In the genomic region with DNA sequence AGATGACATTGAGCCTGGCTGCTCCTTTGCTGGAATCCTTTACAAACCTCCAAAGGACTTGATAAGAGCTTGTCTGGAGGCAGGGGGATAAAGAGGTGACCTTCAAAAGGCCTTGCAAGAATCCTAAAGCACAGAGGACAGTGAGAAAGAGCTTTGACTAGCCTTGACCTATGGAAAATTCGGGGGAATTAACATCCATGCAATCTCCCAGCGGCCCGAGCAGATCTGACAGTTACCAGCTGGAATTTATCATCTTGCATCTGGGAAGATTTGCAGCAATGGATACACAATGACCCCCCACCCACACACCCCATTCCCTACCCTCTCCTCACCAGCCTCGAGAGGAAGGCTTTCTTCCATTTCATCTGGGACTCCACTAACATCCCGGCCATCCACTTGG, we compare ENCODE assay signal across 14 mouse cellular contexts. TPM values are rescaled to one million over a fixed set of nuclear protein-coding genes. Genes with fewer than 3 reads are reported as not detected.
A peak's percentile ranks its signal among the peaks of the same experiment; 100 is the strongest.
DNase-seq lines count a peak whose midpoint lies in the region; ATAC-seq and TF ChIP-seq lines count a peak whose summit lies in the region.
"Had no signal": no experiment of that assay in that cellular context is flagged by ENCODE, and none has a peak within 500 bp of the region (broad histone marks: within the 10 kb centered on the region; RNA-seq: fewer than 3 reads in every experiment).

No protein-coding gene starts in this region.

- TF ChIP-seq CTCF in lung, embryonic 14.5 days (IDR thresholded peaks at IDR 0.05; ENCODE audit: low read depth): no peak

- peak overlapping the region; percentile 68 for H3K27ac ChIP-seq in heart, embryonic 12.5 days (ENCODE audit: poor library complexity, severe bottlenecking)
- H3K27ac ChIP-seq in lung, embryonic 14.5 days (ENCODE audit: low read depth): peak overlapping the region; percentile 82
- H3K27ac ChIP-seq in heart, embryonic 15.5 days: peak overlapping the region; percentile 59
- H3K27ac ChIP-seq in neural tube, embryonic 13.5 days (replicated peaks): peak overlapping the region; percentile 28; the same call in 1 of the 2 replicates
- H3K27ac ChIP-seq: forebrain, embryonic 15.5 days; layer of hippocampus, adult 2 months; limb, embryonic 12.5 days had no signal

- DNase-seq in heart, adult 9 months (ENCODE audit: low spot score in 2 of 2): no peak
- DNase-seq in lung, embryonic 14.5 days: peak; percentile 88
- no peak for DNase-seq in lung, postnatal 25 days (ENCODE audit: low spot score)
- no peak for DNase-seq in frontal cortex, postnatal 36 days (ENCODE audit: low spot score in 2 of 2)
- DNase-seq in cerebellum, adult 9-10 months: no peak
- DNase-seq: adrenal gland, adult 8-10 months; embryo, embryonic 11 days had no signal

- H3K4me2 ChIP-seq in heart, embryonic 12.5 days: 0 out of 2 replicates have a peak overlapping the region, but pooled peaks have one; percentile 2
- H3K4me2 ChIP-seq in lung, embryonic 14.5 days: peak overlapping the region; percentile 52
- peak overlapping the region; percentile 24 for H3K4me2 ChIP-seq in heart, embryonic 15.5 days
- H3K4me2 ChIP-seq in neural tube, embryonic 13.5 days: no peak overlapping the region
- H3K4me2 ChIP-seq: forebrain, embryonic 15.5 days; limb, embryonic 12.5 days had no signal

- no peak overlapping the region for H3K4me3 ChIP-seq in heart, embryonic 12.5 days
- peak overlapping the region; percentile 22 for H3K4me3 ChIP-seq in lung, embryonic 14.5 days (ENCODE audit: low read depth, low read length)
- no peak overlapping the region for H3K4me3 ChIP-seq in heart, embryonic 15.5 days
- H3K4me3 ChIP-seq in neural tube, embryonic 13.5 days: no peak overlapping the region
- H3K4me3 ChIP-seq: forebrain, embryonic 15.5 days; layer of hippocampus, adult 2 months; limb, embryonic 12.5 days had no signal

- no peak for ATAC-seq in heart, embryonic 12.5 days (ENCODE audit: insufficient number of reproducible peaks, low FRiP score)
- ATAC-seq in lung, embryonic 14.5 days (ENCODE audit: insufficient read depth): peak; percentile 36; the same call in 1 of the 2 replicates
- ATAC-seq in heart, embryonic 15.5 days (replicated peaks; ENCODE audit: insufficient number of reproducible peaks, insufficient read depth, low FRiP score, low read depth): no peak
- no peak for ATAC-seq in neural tube, embryonic 13.5 days (ENCODE audit: low read depth)
- ATAC-seq: forebrain, embryonic 15.5 days; Patski had no signal

- WGBS in heart, embryonic 12.5 days: 40% methylated on average over 5 of the region's 5 CpGs
- WGBS in lung, embryonic 14.5 days: 17% methylated on average over 5 of the region's 5 CpGs
- WGBS in heart, embryonic 15.5 days: 33% methylated on average over 5 of the region's 5 CpGs
- 49% methylated on average over 5 of the region's 5 CpGs for WGBS in neural tube, embryonic 13.5 days

- H3K36me3 ChIP-seq in heart, embryonic 12.5 days: peaks cover 15% of the 10 kb centered on the region
- no peaks in the 10 kb centered on the region for H3K36me3 ChIP-seq in lung, embryonic 14.5 days (ENCODE audit: insufficient read depth)
- H3K36me3 ChIP-seq in heart, embryonic 15.5 days: no peaks in the 10 kb centered on the region; the same call in 1 of the 2 replicates
- H3K36me3 ChIP-seq in neural tube, embryonic 13.5 days: peaks cover 13% of the 10 kb centered on the region
- H3K36me3 ChIP-seq: forebrain, embryonic 15.5 days; limb, embryonic 12.5 days had no signal

- H3K9ac ChIP-seq in heart, embryonic 12.5 days: peak overlapping the region; percentile 23; the same call in 1 of the 2 replicates
- H3K9ac ChIP-seq in lung, embryonic 14.5 days: no peak overlapping the region
- peak overlapping the region; percentile 21; the same call in 1 of the 2 replicates for H3K9ac ChIP-seq in heart, embryonic 15.5 days
- H3K9ac ChIP-seq in neural tube, embryonic 13.5 days: no peak overlapping the region
- H3K9ac ChIP-seq: forebrain, embryonic 15.5 days; limb, embryonic 12.5 days had no signal

- no peaks in the 10 kb centered on the region for H3K27me3 ChIP-seq in heart, embryonic 12.5 days (replicated peaks)
- H3K27me3 ChIP-seq in lung, embryonic 14.5 days (ENCODE audit: insufficient read depth, low read length): no peaks in the 10 kb centered on the region
- no peaks in the 10 kb centered on the region for H3K27me3 ChIP-seq in heart, embryonic 15.5 days
- no peaks in the 10 kb centered on the region for H3K27me3 ChIP-seq in neural tube, embryonic 13.5 days
- H3K27me3 ChIP-seq: forebrain, embryonic 15.5 days; Patski had no signal

- H3K4me1 ChIP-seq in heart, embryonic 12.5 days (replicated peaks): peaks cover 73% of the 10 kb centered on the region
- peaks cover 39% of the 10 kb centered on the region for H3K4me1 ChIP-seq in lung, embryonic 14.5 days (ENCODE audit: insufficient read depth)
- H3K4me1 ChIP-seq in heart, embryonic 15.5 days (replicated peaks): peaks cover 68% of the 10 kb centered on the region
- peaks cover 75% of the 10 kb centered on the region for H3K4me1 ChIP-seq in neural tube, embryonic 13.5 days (replicated peaks)

- H3K9me3 ChIP-seq in heart, embryonic 12.5 days (replicated peaks): no peaks in the 10 kb centered on the region
- H3K9me3 ChIP-seq in lung, embryonic 14.5 days (ENCODE audit: low read depth, low read length): no peaks in the 10 kb centered on the region
- H3K9me3 ChIP-seq in heart, embryonic 15.5 days (replicated peaks): no peaks in the 10 kb centered on the region
- no peaks in the 10 kb centered on the region for H3K9me3 ChIP-seq in neural tube, embryonic 13.5 days
- H3K9me3 ChIP-seq: forebrain, embryonic 15.5 days; limb, embryonic 12.5 days had no signal

RNA-seq across cellular contexts. Expression of gene Golt1a, which starts 53.8 kb away (rescaled TPM):
- polyA plus RNA-seq in heart, embryonic 12.5 days (2016; fragmentation: Nextera tagmentation; extraction: Ambion mirVana): not detected in 2 replicates
- polyA plus RNA-seq in lung, embryonic 14.5 days (2014; fragmentation: Nextera tagmentation; extraction: Ambion mirVana): 0.55 and 1.1 TPM in 2 replicates
- 0.42 TPM in 1 of 2 replicates, not detected in the other for polyA plus RNA-seq in heart, embryonic 15.5 days (2015; fragmentation: Nextera tagmentation; extraction: Ambion mirVana)
- not detected in 2 replicates for polyA plus RNA-seq in neural tube, embryonic 13.5 days (2015; fragmentation: Nextera tagmentation; extraction: Ambion mirVana)
- polyA plus RNA-seq: limb, embryonic 12.5 days had no signal

Comparison
In these comparisons a context has a peak if more than half of its experiments do, and no peak if none do; other contexts are left out.
1. H3K27ac ChIP-seq: peak in every context shown above with its lines; median percentile 82 in lung, embryonic 14.5 days; 68 in heart, embryonic 12.5 days; 59 in heart, embryonic 15.5 days; 28 in neural tube, embryonic 13.5 days.
2. H3K9ac ChIP-seq: peak in heart, embryonic 12.5 days (single experiment) and heart, embryonic 15.5 days (single experiment); none in lung, embryonic 14.5 days (single experiment) and neural tube, embryonic 13.5 days (single experiment).